Mouse (Mus musculus) telencephalon, adult 2 months (tissue): ENCODE data around the gene Clip2.

Experiments used
- DNase-seq: peaks from one replicate; pipeline ENCODE4 v3.0.0-alpha.2; 2011; ENCODE audit warnings: low read depth, low spot score

The Clip2 gene

DNA sequence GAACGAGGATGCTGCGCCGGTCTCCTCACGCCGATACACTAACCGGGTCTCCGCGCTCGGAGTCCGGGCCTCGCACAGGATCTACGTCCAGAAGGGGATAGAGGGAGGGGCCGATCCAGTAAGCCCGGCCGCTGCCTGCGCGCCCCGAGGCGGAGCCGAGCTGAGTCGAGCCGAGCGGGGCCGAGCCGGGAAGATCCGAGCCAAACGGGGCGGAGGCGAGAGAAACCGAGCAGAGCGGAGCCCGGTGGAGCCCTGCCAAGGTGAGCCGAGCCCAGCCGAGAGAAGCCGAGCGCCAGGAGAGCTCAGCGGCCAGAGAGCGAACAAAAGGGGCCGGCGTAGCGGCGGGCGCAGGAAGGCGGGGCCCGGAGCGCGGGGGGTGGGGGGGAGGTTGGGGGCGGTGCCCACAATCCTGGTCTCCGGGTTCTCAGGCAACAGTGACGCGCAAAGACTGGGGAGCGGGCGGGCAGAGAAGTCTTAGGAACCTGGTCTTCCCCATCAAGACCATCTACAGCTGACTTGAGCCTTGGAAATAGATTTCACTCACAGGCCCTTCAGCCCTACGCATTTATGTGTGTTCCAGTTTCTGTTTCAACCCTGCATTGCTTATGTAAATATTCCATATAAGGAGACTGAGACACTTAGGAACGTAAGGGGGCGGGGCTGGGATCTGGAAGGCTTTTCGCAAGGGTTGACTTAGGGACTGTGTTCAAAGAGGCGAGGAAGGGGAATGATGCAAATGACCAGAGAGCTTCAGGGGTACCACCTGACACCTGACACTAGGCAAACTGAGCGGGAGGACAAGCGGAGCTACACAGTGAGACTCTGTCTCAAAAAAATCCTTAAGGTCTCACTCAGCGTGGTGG lies at the start of gene Clip2:
Gene Clip2, minus strand, starts transcription at position 325 of the 863 bp plus-strand sequence.
- DNase-seq, result peak; percentile 91

DNA sequence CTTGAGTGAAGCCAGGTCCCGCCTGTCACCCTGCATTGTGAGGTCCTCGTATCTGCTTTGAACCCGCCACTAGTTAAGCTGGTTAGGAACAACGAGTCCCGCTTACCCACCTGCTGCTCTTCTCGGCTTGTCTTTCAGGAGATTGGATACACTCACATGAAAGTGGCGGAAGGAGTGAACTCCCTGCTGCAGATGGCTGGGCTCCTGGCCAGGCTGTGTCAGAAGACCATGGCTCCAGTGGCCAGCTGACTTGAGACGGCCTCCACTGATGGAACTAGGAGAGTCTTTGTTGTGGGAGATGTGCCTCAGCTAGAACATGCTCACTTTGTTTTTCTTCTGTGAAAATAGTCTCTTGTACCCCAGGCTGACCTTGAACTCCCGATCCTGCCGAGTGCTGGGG lies 45.5 kb upstream of the Clip2 start:
- no peak for DNase-seq

GRCm38 (mm10) chr5:134593093-134593492 lies 40.9 kb upstream of the Clip2 start:
- DNase-seq, result no peak

DNA sequence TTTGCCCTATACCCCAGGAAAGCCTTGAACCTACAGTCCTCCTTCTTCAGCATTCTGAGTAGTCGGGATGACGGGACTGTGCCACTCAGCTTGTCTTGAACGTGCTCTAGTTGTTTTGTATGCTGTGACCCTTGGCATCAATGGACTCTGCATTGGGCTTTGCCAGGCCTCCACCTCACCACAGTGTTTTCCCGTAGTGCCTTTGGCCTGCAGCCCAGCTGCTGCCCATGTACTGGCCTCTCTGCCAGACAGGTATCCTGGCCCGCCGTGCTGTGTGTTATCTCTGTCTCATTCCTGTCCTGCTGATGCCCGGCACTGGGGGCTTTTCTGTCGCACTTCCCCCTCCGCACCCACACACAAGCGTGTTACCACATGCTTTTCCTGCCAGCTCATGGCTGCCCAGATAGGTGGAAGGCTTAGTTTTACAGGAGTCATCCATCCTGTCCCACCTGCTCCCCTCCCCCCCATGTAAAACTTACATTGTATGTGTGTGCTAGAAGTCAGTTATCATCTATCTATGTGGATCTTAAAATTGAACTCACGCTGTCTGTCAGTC lies 39.9 kb upstream of the Clip2 start:
- DNase-seq, result no peak

GRCm38 (mm10) chr5:134589900-134590299 lies 37.7 kb upstream of the Clip2 start:
- DNase-seq, result no peak

- DNase-seq, result no peak
Measured at GRCm38 (mm10) chr5:134584798-134585197, 32.6 kb upstream of the Clip2 start.

GRCm38 (mm10) chr5:134583884-134584213 lies 31.6 kb upstream of the Clip2 start:
- no peak for DNase-seq

DNA sequence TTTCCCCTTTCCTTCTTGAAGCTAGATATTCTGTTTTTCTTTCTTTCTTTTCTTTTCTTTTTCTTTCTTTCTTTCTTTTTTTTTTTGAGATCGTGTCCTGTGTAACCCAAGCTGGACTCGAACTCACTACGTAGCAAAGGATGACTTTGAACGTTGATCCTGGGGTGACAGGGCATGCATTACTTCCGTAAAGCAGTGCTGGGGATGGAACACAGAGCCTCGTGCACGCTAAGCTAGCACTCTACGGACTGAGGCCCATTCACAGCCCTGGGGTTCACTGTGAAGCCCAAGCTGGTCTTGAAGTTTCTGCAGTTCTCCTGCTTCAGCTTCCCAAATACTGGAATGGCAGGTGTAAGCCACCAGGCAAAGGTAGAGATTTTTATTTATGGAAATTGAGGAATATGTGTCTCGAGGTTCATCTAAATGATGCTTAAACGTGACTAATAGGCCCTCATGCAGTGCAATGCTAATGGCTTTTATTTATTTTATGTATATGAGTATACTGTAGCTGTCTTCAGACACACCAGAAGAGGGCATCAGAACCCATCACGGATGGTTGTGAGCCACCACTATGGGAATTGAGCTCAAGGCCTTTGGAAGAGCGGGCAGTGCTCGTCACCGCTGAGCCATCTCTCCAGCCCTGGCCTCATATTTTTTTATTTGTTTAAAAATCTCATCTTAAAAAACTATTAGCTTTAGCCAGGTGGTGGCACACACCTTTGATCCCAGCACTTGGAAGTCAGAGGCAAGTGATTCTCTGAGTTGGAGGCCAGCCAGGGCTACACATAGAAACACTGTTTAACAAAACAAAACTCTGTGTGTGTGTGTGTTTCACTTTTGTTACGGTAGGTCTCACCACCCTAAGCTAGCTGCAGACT lies 31.0 kb upstream of the Clip2 start:
- no peak for DNase-seq

DNA sequence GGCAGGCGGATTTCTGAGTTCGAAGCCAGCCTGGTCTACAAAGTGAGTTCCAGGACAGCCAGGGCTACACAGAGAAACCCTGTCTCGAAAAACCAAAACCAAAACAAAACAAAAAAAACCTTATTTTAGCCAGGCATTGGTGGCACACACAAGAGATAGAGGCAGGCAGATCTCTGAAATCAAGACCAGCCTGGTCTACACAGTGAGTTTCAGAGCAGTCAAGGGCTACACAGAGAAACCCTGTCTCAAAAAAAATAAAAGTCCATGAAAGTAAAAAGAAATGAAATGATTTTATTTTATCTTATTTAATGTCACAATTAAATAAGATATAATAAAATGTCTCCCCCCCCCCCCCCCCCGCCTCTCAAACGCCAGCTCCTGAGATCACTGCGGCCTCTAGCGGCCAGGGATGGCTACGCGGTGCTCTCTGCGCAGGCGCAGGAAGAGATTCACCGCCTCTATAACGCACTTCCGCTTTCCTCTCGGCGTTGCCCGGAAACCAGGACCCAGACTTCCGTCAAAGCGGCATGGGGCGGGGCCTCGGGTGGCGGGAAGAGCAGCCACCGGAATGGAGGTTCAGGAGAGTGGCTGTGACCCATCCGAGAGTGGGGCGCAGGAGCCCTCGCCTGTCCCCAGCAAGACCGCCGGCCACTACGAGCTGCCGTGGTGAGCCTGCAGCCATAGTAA lies 30.1 kb upstream of the Clip2 start:
- DNase-seq, result peak; percentile 91

DNA sequence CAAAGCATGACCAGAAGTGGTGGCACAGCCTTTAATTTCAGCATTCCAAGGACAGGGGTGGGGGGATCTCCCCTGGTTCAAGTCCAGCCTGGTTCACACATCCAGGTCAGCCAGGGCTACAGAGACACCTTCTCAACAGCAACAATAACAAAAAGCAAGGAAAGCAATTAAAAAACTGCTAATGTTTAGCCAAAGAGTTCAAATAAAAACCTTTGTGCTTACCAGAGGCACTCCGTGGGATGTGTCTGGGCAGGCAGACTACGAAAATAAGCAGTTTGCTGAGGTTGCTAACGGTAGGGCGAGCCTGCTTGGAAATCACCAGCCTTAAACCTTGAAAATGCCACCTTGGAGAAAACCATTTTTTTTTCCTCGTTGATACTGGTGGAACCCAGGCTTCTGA lies 28.9 kb upstream of the Clip2 start, which contains the start of gene Rfc2:
Gene Rfc2, plus strand, starts transcription at position 221 of the 400 bp plus-strand sequence.
- no peak for DNase-seq

DNA sequence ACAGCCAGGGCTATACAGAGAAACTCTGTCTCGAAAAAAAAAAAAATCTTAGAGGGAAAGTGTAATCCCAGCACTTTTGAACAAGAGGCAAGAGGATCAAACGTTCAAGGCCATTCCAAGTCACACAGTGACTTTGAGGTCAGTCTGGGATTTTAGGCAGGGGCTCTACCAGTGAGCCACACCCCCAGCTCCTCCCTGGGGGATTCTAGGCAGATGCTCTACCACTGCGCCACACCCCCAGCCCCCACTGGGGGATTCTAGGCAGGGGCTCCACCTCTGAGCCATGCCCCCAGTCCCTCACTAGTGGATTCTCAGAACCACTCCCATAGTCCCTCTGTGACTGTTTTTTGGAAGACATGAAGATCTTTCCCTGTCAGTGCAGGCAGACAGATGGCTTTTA lies 26.9 kb upstream of the Clip2 start:
- DNase-seq, result no peak

GRCm38 (mm10) chr5:134577534-134577933 lies 25.3 kb upstream of the Clip2 start:
- DNase-seq, result no peak

GRCm38 (mm10) chr5:134576517-134577220 lies 24.4 kb upstream of the Clip2 start:
- DNase-seq, result no peak

- no peak for DNase-seq
Measured at GRCm38 (mm10) chr5:134575833-134576232, 23.6 kb upstream of the Clip2 start.

DNA sequence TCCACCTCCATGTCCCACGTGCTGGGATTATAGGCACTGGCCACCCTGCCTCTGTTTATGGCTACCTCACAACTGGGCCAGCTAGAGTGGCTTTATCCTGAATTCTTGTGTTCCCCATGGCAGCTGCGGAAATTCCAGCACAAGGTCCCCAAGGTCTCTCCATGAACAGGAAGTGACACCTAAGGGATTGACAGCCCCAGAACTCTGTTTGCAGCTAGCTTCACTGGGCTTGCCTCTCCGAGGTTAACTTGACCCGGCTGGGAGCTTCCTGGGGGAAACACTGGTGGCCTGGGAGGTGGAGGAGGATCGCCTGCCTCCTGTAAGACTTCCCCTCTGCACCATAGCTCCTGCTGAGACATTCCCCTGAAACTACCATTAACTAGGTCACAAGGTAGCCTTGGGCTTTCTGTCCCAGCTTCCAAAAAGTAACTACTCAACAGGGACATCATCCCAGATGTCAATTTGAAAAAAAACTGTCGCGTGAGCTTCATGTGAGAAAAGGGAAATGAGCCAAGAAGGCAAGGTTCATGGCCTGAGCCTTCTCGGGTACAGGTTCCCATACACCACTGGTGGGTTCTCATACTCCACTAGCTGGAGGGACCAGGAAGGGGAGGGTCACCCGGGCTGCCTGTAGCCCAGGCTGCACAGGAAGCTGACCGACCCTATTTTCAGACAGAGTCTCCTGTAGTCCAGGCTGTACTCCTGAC lies 20.4 kb upstream of the Clip2 start:
- DNase-seq, result no peak

DNA sequence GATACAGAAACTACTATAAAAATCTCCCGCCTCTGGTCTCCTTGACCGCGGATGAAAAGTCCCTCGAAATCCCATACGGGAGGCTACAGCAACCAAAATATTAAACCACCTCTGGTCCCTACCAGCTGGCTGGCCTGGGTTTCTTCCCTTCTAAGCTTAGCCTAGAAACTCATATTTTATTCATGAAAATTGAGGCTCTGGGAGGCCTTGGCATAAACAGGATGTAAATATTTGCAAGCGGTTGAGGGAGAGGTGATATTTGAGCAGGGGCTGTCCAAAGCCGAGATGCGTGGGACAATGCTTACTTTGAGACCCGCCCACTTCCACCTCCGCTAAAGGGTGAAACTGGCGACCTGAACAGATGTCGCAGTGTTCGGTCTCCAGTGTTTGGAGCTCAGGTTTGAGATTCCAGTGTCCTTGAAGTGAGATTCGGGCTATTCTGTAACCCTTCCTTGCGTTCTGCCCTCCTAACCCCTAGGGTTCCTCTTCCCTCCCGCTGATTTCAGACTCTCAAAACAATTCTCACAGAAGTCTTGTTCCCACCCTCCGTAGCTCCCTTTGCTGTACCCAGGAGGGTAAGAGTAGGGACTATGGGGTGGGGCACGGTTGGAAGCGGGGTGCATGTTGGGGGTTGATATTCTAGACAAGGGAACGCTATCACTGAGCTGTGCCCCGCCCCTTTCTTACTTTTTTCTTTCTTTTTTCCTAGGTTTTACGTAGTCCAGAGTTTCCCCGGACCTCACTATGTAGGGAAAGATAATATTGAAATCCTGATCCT lies 19.7 kb upstream of the Clip2 start:
- DNase-seq, result no peak

DNA sequence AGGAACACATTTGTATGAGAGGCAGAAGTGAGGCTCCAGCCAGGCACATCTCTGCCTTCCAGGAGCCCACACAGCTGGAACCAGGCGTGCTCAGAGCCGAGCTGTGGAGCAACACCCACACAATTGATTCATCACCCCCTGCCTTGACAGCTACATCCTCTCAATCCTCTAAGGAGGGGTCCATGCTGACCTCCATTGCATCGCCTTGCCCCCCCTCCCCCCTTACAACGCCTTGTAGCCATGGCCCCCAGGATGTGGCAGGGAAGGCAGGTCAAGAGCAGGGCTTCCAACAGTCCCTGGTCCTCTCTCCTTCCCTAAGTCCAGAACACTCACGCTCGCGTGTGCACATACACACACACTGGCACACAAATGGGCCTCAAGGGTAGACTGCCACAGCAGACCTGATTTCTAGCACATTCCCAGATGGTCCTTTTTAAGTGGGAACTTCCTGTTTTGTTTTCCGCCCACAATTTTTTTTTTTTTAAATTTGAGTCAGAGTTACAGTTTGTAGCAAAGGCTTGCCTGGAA lies 16.8 kb upstream of the Clip2 start:
- no peak for DNase-seq

GRCm38 (mm10) chr5:134568030-134568429 lies 15.8 kb upstream of the Clip2 start:
- DNase-seq, result no peak

DNA sequence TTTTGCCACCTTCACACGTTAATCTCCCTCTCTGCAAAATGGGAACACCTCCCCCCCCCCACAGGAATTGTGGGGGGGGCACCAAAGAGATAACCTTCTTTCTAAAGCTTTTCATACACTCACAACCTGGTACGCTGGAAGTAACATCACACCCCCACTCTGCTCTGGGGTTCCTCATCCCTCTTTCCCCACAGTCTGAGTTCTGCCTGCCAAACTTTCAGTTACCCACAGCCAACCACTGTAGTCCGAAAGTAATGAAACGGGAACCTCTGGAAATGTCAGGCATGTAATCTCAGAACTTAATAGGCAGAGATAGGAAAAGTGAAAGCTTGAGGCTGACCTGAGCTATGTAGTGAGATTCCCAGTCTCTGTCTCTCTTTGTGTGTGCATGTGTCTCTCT lies 15.2 kb upstream of the Clip2 start:
- DNase-seq, result no peak
